Mouse (Mus musculus): ENCODE results near the gene Pknox2. TPM values are rescaled to one million over a fixed set of nuclear protein-coding genes. Genes with fewer than 3 reads are reported as not detected.

Gene Pknox2
- polyA plus RNA-seq, 1 experiment from 2014 or later = 0.18 TPM

DNA sequence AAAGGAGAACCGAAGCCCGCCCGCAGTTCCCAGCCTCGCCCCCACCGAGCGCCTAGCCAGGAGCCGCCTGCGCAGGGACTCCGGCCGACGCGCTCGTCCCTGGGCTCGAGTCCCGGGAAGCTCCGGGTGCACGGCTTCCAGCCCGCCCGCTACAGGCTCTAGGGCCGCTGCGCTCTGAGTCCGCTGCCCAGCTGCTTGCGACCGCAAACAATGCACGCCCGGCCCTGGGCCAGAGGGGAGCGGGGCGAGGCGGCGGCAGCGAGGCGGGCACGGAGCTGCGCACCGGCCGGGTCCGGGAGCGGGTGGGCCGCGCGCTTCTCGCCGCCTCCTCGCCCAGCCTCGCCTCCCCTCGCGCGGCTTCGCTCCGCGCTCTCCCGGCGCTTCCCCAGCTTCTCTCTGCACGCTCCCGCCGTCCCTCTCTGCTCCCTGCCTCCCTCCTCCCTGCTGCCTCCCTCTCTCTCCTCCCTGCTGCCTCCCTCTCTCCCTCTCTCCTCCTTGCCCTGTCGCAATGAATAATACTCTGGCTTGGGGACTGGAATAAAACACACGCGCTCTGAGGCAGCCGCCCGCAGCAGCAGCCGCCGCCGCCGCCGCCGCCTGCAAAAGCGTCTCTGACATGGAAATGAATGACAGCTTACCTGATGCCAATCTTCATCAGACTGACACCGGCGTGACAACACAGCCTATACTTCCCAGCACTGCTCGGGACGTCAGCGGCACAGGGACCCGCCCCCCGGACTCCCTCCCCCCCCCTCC lies 426 bp downstream of the Pknox2 start:
- Histone ChIP-seq H3K4me2 (ENCODE audit: low read depth, low read length) (peak overlapping the region; percentile 87), H3K9me3 (ENCODE audit: low read length) (no peaks in the 10 kb centered on the region), H3K4me3 (ENCODE audit: low read depth, low read length) (peak overlapping the region; percentile 51), H3K27ac (ENCODE audit: low read depth) (peak overlapping the region; percentile 48; the same call in 1 of the 2 replicates), H3K9ac (replicated peaks) (peak overlapping the region; percentile 59), H3K27me3 (ENCODE audit: insufficient read depth, low read length) (peaks cover 52% of the 10 kb centered on the region), H3K36me3 (replicated peaks; ENCODE audit: insufficient read depth, low read length) (no peaks in the 10 kb centered on the region), H3K4me1 (ENCODE audit: insufficient read depth) (peaks cover 10% of the 10 kb centered on the region; the same call in 1 of the 2 replicates)
- ATAC-seq = peak; percentile 70
- no peak for TF ChIP-seq EP300 (IDR thresholded peaks at IDR 0.05; ENCODE audit: low read depth)
- no peak for TF ChIP-seq CTCF (IDR thresholded peaks at IDR 0.05; ENCODE audit: low read depth)
- no peak for DNase-seq
- 2% methylated on average over 48 of the region's 75 CpGs for WGBS (ENCODE audit: insufficient replicate concordance)

DNA sequence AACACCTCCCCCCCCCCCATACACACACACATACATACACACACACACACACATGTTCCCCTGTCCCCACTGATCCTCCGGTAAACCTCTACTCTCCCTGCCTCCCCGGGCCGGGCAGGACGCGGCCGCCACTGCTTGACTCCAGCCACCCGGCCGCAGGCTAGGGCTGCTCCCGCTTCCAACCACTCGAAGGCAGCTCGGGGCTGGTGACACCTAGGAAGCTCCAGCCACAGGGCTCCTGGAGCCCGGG lies 929 bp downstream of the Pknox2 start:
- Histone ChIP-seq H3K4me2 (ENCODE audit: low read depth, low read length) (peak overlapping the region; percentile 87), H3K27me3 (ENCODE audit: insufficient read depth, low read length) (peaks cover 56% of the 10 kb centered on the region), H3K9me3 (ENCODE audit: low read length) (no peaks in the 10 kb centered on the region), H3K27ac (ENCODE audit: low read depth) (peak overlapping the region; percentile 48; the same call in 1 of the 2 replicates), H3K9ac (replicated peaks) (peak overlapping the region; percentile 59), H3K4me3 (ENCODE audit: low read depth, low read length) (peak overlapping the region; percentile 51), H3K36me3 (replicated peaks; ENCODE audit: insufficient read depth, low read length) (no peaks in the 10 kb centered on the region), H3K4me1 (ENCODE audit: insufficient read depth) (peaks cover 10% of the 10 kb centered on the region; the same call in 1 of the 2 replicates)
- ATAC-seq (peak; percentile 54), DNase-seq (peak; percentile 50)
- WGBS (ENCODE audit: insufficient replicate concordance) = 2% methylated on average over 12 of the region's 12 CpGs
- no peak for TF ChIP-seq EP300 (IDR thresholded peaks at IDR 0.05; ENCODE audit: low read depth)
- no peak for TF ChIP-seq CTCF (IDR thresholded peaks at IDR 0.05; ENCODE audit: low read depth)

- DNase-seq (peak; percentile 22), ATAC-seq (no peak)
- H3K36me3 ChIP-seq (replicated peaks; ENCODE audit: insufficient read depth, low read length) = no peaks in the 10 kb centered on the region
- TF ChIP-seq EP300 (IDR thresholded peaks at IDR 0.05; ENCODE audit: low read depth) (no peak), CTCF (IDR thresholded peaks at IDR 0.05; ENCODE audit: low read depth) (no peak)
- no peaks in the 10 kb centered on the region for H3K9me3 ChIP-seq (ENCODE audit: low read length)
- H3K9ac ChIP-seq (replicated peaks) = peak overlapping the region; percentile 59
- H3K4me1 ChIP-seq (ENCODE audit: insufficient read depth) = peaks cover 10% of the 10 kb centered on the region; the same call in 1 of the 2 replicates
- peaks cover 56% of the 10 kb centered on the region for H3K27me3 ChIP-seq (ENCODE audit: insufficient read depth, low read length)
- no peak overlapping the region for H3K27ac ChIP-seq (ENCODE audit: low read depth)
- H3K4me2 ChIP-seq (ENCODE audit: low read depth, low read length) = peak overlapping the region; percentile 87
- peak overlapping the region; percentile 51 for H3K4me3 ChIP-seq (ENCODE audit: low read depth, low read length)
- WGBS (ENCODE audit: insufficient replicate concordance) = under 1% methylated on average over 43 of the region's 43 CpGs
Observed at GRCm38 (mm10) chr9:37145616-37146352, 1.4 kb downstream of the Pknox2 start.

DNA sequence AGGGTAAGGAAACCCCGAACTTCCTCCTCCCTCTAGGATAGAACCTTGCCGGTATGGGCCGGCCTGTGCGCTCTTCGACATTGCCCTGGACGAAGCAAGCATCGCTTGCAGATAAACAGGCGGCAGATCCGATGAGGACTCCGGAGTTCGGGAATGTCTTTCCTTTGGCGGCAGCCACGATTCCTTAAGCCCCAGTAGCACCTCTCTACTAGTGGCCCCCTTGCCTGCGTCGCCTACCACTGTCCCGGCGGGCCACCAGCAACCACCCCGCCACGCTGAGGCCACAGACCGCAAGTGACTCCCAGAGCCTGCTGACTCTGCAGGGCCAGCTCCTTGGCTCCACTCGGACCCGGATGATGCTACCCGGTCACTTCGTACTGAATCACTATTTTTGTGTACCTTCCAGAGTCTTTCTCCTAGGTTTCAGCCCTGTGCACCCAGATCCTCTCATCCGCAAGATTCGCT lies 2.0 kb downstream of the Pknox2 start:
- Histone ChIP-seq H3K4me3 (ENCODE audit: low read depth, low read length) (peak overlapping the region; percentile 51), H3K9ac (replicated peaks) (peak overlapping the region; percentile 41; the same call in 1 of the 2 replicates), H3K9me3 (ENCODE audit: low read length) (no peaks in the 10 kb centered on the region), H3K27me3 (ENCODE audit: insufficient read depth, low read length) (peaks cover 58% of the 10 kb centered on the region), H3K4me1 (ENCODE audit: insufficient read depth) (peaks cover 10% of the 10 kb centered on the region; the same call in 1 of the 2 replicates), H3K36me3 (replicated peaks; ENCODE audit: insufficient read depth, low read length) (no peaks in the 10 kb centered on the region), H3K27ac (ENCODE audit: low read depth) (no peak overlapping the region), H3K4me2 (ENCODE audit: low read depth, low read length) (peak overlapping the region; percentile 87)
- WGBS (ENCODE audit: insufficient replicate concordance) = under 1% methylated on average over 24 of the region's 26 CpGs
- TF ChIP-seq CTCF (IDR thresholded peaks at IDR 0.05; ENCODE audit: low read depth) (no peak), EP300 (IDR thresholded peaks at IDR 0.05; ENCODE audit: low read depth) (no peak)
- peak; percentile 24 for DNase-seq
- ATAC-seq = no peak

DNA sequence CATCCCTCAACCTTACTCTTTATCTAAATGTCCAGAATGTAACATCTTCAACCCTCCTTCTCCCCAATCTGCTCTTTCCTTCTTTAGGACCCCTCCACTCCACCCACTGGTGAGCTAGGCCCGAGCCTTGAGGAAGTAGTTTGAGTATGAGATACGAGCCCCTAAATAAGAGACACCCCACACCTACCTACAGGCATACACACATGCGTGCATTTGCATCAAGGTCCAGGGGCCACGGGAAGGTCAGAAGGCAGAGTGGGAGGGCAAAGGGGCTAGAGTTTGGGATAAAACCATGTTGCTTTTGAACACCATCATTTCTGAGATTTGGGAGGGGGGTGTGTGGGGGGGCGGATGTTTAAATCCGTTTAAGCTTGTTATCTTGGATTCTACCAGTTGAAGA lies 2.5 kb downstream of the Pknox2 start:
- Histone ChIP-seq H3K4me3 (ENCODE audit: low read depth, low read length) (peak overlapping the region; percentile 51; the same call in 1 of the 2 replicates), H3K9me3 (ENCODE audit: low read length) (no peaks in the 10 kb centered on the region), H3K27ac (ENCODE audit: low read depth) (no peak overlapping the region), H3K4me2 (ENCODE audit: low read depth, low read length) (peak overlapping the region; percentile 87), H3K36me3 (replicated peaks; ENCODE audit: insufficient read depth, low read length) (no peaks in the 10 kb centered on the region), H3K27me3 (ENCODE audit: insufficient read depth, low read length) (peaks cover 58% of the 10 kb centered on the region), H3K9ac (replicated peaks) (no peak overlapping the region), H3K4me1 (ENCODE audit: insufficient read depth) (peaks cover 11% of the 10 kb centered on the region; the same call in 1 of the 2 replicates)
- no peak for TF ChIP-seq EP300 (IDR thresholded peaks at IDR 0.05; ENCODE audit: low read depth)
- no peak for TF ChIP-seq CTCF (IDR thresholded peaks at IDR 0.05; ENCODE audit: low read depth)
- no peak for ATAC-seq
- peak; percentile 8 for DNase-seq
- WGBS (ENCODE audit: insufficient replicate concordance) = 18% methylated on average over 6 of the region's 6 CpGs

DNA sequence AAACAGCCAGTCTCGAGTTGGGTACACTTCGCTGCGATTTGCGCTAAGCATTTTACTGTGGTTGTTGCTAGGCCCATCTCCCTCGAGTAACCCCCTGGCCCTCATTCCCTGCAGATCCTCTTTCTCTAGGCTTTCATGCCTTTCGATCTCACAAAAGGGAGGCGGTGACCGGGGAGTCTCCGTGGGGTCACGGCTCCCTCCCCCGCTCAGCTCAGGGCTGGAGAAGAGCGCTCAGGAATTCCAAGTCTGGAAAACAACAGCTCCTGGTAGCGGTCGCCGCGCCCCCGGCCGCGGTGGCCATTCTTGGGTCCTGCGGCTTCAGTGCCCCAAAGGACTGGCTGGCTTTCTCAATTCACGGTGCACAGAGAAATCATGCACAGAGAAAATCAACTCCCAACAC lies 3.0 kb downstream of the Pknox2 start:
- ATAC-seq (no peak), DNase-seq (peak; percentile 11)
- no peak for TF ChIP-seq CTCF (IDR thresholded peaks at IDR 0.05; ENCODE audit: low read depth)
- no peak for TF ChIP-seq EP300 (IDR thresholded peaks at IDR 0.05; ENCODE audit: low read depth)
- no peak overlapping the region for H3K9ac ChIP-seq (replicated peaks)
- WGBS (ENCODE audit: insufficient replicate concordance) = 12% methylated on average over 21 of the region's 21 CpGs
- no peaks in the 10 kb centered on the region for H3K36me3 ChIP-seq (replicated peaks; ENCODE audit: insufficient read depth, low read length)
- no peaks in the 10 kb centered on the region for H3K9me3 ChIP-seq (ENCODE audit: low read length)
- peaks cover 14% of the 10 kb centered on the region; the same call in 1 of the 2 replicates for H3K4me1 ChIP-seq (ENCODE audit: insufficient read depth)
- H3K4me2 ChIP-seq (ENCODE audit: low read depth, low read length) = peak overlapping the region; percentile 13; the same call in 1 of the 2 replicates
- H3K27ac ChIP-seq (ENCODE audit: low read depth) = no peak overlapping the region
- no peak overlapping the region for H3K4me3 ChIP-seq (ENCODE audit: low read depth, low read length)
- H3K27me3 ChIP-seq (ENCODE audit: insufficient read depth, low read length) = peaks cover 58% of the 10 kb centered on the region

Measured in liver, postnatal 0 days (tissue).